Mouse (Mus musculus): ENCODE results near the gene Sppl2b. TPM values are rescaled to one million over a fixed set of nuclear protein-coding genes. Genes with fewer than 3 reads are reported as not detected.
A peak's percentile ranks its signal among the peaks of the same experiment; 100 is the strongest.

The Sppl2b gene
- polyA plus RNA-seq (2015; fragmentation: Nextera tagmentation; extraction: Ambion mirVana) = 58.7 and 61.0 TPM in 2 replicates

GRCm38 (mm10) chr10:80854913-80855748, at the start of gene Sppl2b, which contains the start of gene Lsm7:
Gene Sppl2b (plus strand): TSS chr10:80855275.
Gene Lsm7 (minus strand): TSS chr10:80855209.
- H3K9ac ChIP-seq (replicated peaks) = peak within 1 kb of the TSS; percentile 73
- H3K4me3 ChIP-seq = peak within 1 kb of the TSS; percentile 72
- H3K4me1 ChIP-seq = peaks cover 36% of the 10 kb centered on the region
- no peaks in the 10 kb centered on the region for H3K9me3 ChIP-seq
- peak within 1 kb of the TSS; percentile 66 for H3K27ac ChIP-seq (replicated peaks)
- ATAC-seq (replicated peaks) = peak; percentile 84
- H3K27me3 ChIP-seq = no peaks in the 10 kb centered on the region
- H3K36me3 ChIP-seq = peaks cover 31% of the 10 kb centered on the region
- H3K4me2 ChIP-seq (replicated peaks) = peak within 1 kb of the TSS; percentile 96
- WGBS = under 1% methylated on average over 81 of the region's 81 CpGs

- Histone ChIP-seq H3K9ac (replicated peaks) (no peak overlapping the region), H3K4me2 (replicated peaks) (no peak overlapping the region), H3K27me3 (peaks cover 25% of the 10 kb centered on the region), H3K27ac (replicated peaks) (no peak overlapping the region), H3K36me3 (peaks cover 37% of the 10 kb centered on the region), H3K4me1 (peaks cover 28% of the 10 kb centered on the region), H3K4me3 (no peak overlapping the region), H3K9me3 (no peaks in the 10 kb centered on the region)
- ATAC-seq (replicated peaks) = no peak
- 73% methylated on average over 5 of the region's 5 CpGs for WGBS
Measured at GRCm38 (mm10) chr10:80805322-80805721, 49.8 kb upstream of the Sppl2b start.

GRCm38 (mm10) chr10:80805925-80806324, 49.1 kb upstream of the Sppl2b start:
- WGBS = 13% methylated on average over 3 of the region's 3 CpGs
- H3K27me3 ChIP-seq = peaks cover 32% of the 10 kb centered on the region
- H3K4me1 ChIP-seq = peaks cover 26% of the 10 kb centered on the region
- H3K9me3 ChIP-seq = no peaks in the 10 kb centered on the region
- 0 out of 2 replicates have a peak, but pooled peaks have one; percentile 6 for ATAC-seq (replicated peaks)
- no peak overlapping the region for H3K27ac ChIP-seq (replicated peaks)
- peaks cover 37% of the 10 kb centered on the region for H3K36me3 ChIP-seq
- H3K4me2 ChIP-seq (replicated peaks) = no peak overlapping the region
- no peak overlapping the region for H3K4me3 ChIP-seq
- no peak overlapping the region for H3K9ac ChIP-seq (replicated peaks)

GRCm38 (mm10) chr10:80806341-80807056, 48.6 kb upstream of the Sppl2b start:
- peak overlapping the region; percentile 80 for H3K4me2 ChIP-seq (replicated peaks)
- peak overlapping the region; percentile 82 for H3K27ac ChIP-seq (replicated peaks)
- no peaks in the 10 kb centered on the region for H3K9me3 ChIP-seq
- 43% methylated on average over 34 of the region's 34 CpGs for WGBS
- H3K4me1 ChIP-seq = peaks cover 26% of the 10 kb centered on the region
- peak overlapping the region; percentile 55 for H3K9ac ChIP-seq (replicated peaks)
- peaks cover 37% of the 10 kb centered on the region for H3K27me3 ChIP-seq
- H3K4me3 ChIP-seq = peak overlapping the region; percentile 47
- peaks cover 35% of the 10 kb centered on the region for H3K36me3 ChIP-seq
- ATAC-seq (replicated peaks) = peak; percentile 10; the same call in 1 of the 2 replicates

GRCm38 (mm10) chr10:80807057-80807627, 47.9 kb upstream of the Sppl2b start:
- Histone ChIP-seq H3K4me1 (peaks cover 26% of the 10 kb centered on the region), H3K9ac (replicated peaks) (peak overlapping the region; percentile 55), H3K9me3 (no peaks in the 10 kb centered on the region), H3K4me2 (replicated peaks) (peak overlapping the region; percentile 80), H3K27ac (replicated peaks) (peak overlapping the region; percentile 82), H3K27me3 (peaks cover 38% of the 10 kb centered on the region), H3K4me3 (peak overlapping the region; percentile 47), H3K36me3 (peaks cover 28% of the 10 kb centered on the region)
- under 1% methylated on average over 56 of the region's 58 CpGs for WGBS
- ATAC-seq (replicated peaks) = peak; percentile 79

GRCm38 (mm10) chr10:80808099-80808984, 46.7 kb upstream of the Sppl2b start:
- WGBS = 18% methylated on average over 40 of the region's 40 CpGs
- H3K27ac ChIP-seq (replicated peaks) = no peak overlapping the region
- peaks cover 40% of the 10 kb centered on the region for H3K27me3 ChIP-seq
- no peak overlapping the region for H3K9ac ChIP-seq (replicated peaks)
- peaks cover 26% of the 10 kb centered on the region for H3K4me1 ChIP-seq
- peaks cover 16% of the 10 kb centered on the region for H3K36me3 ChIP-seq
- H3K4me3 ChIP-seq = 0 out of 2 replicates have a peak overlapping the region, but pooled peaks have one; percentile 6
- no peaks in the 10 kb centered on the region for H3K9me3 ChIP-seq
- no peak for ATAC-seq (replicated peaks)
- peak overlapping the region; percentile 80; the same call in 1 of the 2 replicates for H3K4me2 ChIP-seq (replicated peaks)

GRCm38 (mm10) chr10:80808985-80809632, 46.0 kb upstream of the Sppl2b start:
- no peak overlapping the region for H3K4me2 ChIP-seq (replicated peaks)
- H3K36me3 ChIP-seq = peaks cover 9% of the 10 kb centered on the region
- peaks cover 26% of the 10 kb centered on the region for H3K4me1 ChIP-seq
- no peaks in the 10 kb centered on the region for H3K9me3 ChIP-seq
- H3K4me3 ChIP-seq = peak overlapping the region; percentile 6; the same call in 1 of the 2 replicates
- H3K27ac ChIP-seq (replicated peaks) = no peak overlapping the region
- ATAC-seq (replicated peaks) = no peak
- H3K27me3 ChIP-seq = peaks cover 41% of the 10 kb centered on the region
- no peak overlapping the region for H3K9ac ChIP-seq (replicated peaks)
- 8% methylated on average over 18 of the region's 18 CpGs for WGBS

GRCm38 (mm10) chr10:80810084-80810483, 45.0 kb upstream of the Sppl2b start:
- Histone ChIP-seq H3K4me1 (peaks cover 26% of the 10 kb centered on the region), H3K27me3 (peaks cover 41% of the 10 kb centered on the region), H3K4me3 (no peak overlapping the region), H3K9me3 (no peaks in the 10 kb centered on the region), H3K4me2 (replicated peaks) (no peak overlapping the region), H3K27ac (replicated peaks) (no peak overlapping the region), H3K36me3 (peaks cover 1% of the 10 kb centered on the region; the same call in 1 of the 2 replicates), H3K9ac (replicated peaks) (no peak overlapping the region)
- 4% methylated on average over 20 of the region's 20 CpGs for WGBS
- no peak for ATAC-seq (replicated peaks)

- Histone ChIP-seq H3K27ac (replicated peaks) (no peak overlapping the region), H3K4me2 (replicated peaks) (no peak overlapping the region), H3K4me3 (no peak overlapping the region), H3K36me3 (no peaks in the 10 kb centered on the region), H3K4me1 (peaks cover 14% of the 10 kb centered on the region), H3K9me3 (no peaks in the 10 kb centered on the region), H3K27me3 (peaks cover 41% of the 10 kb centered on the region), H3K9ac (replicated peaks) (no peak overlapping the region)
- WGBS = 69% methylated on average over 5 of the region's 5 CpGs
- ATAC-seq (replicated peaks) = no peak
Measured at GRCm38 (mm10) chr10:80812391-80813041, 42.6 kb upstream of the Sppl2b start.

- Histone ChIP-seq H3K27ac (replicated peaks) (no peak within 1 kb of the TSS), H3K4me2 (replicated peaks) (no peak within 1 kb of the TSS), H3K9me3 (no peaks in the 10 kb centered on the region), H3K4me3 (no peak within 1 kb of the TSS), H3K9ac (replicated peaks) (no peak within 1 kb of the TSS), H3K4me1 (peaks cover 10% of the 10 kb centered on the region), H3K27me3 (peaks cover 34% of the 10 kb centered on the region), H3K36me3 (no peaks in the 10 kb centered on the region)
- WGBS = 72% methylated on average over 4 of the region's 4 CpGs
- ATAC-seq (replicated peaks) = no peak
Measured at GRCm38 (mm10) chr10:80813366-80813765, 41.7 kb upstream of the Sppl2b start, which contains the start of gene Jsrp1. Gene Jsrp1 (minus strand): TSS chr10:80813498.

Data from forebrain, embryonic 15.5 days (tissue).